Mouse (Mus musculus) lung, postnatal 14 days (tissue): Measurements from ENCODE around the gene Mepce.

ENCODE experiments used
- DNase-seq: peaks from one replicate; pipeline ENCODE4 v3.0.0; 2021

The Mepce gene

GRCm38 (mm10) chr5:137738516-137738915 is 48.9 kb downstream of the Mepce start:
- no peak for DNase-seq

GRCm38 (mm10) chr5:137737400-137737940 is 50.0 kb downstream of the Mepce start:
- DNase-seq = no peak

GRCm38 (mm10) chr5:137734289-137735061 is 53.0 kb downstream of the Mepce start:
- no peak for DNase-seq

- no peak for DNase-seq
Observed at GRCm38 (mm10) chr5:137733638-137734288, 53.7 kb downstream of the Mepce start.
